Mouse (Mus musculus) liver, embryonic 14.5 days (tissue): ENCODE measurements around the gene Ficd.

Source experiments
- CTCF ChIP-seq: IDR thresholded peaks from 2 replicates; pipeline ENCODE4 v1.5.1; 2016; ENCODE audit warnings: antibody characterized with exemption, low read depth, control low read depth
- EP300 ChIP-seq: IDR thresholded peaks from 2 replicates; pipeline ENCODE4 v1.6.1; 2016; ENCODE audit warnings: antibody characterized with exemption, low read depth

- no peak for TF ChIP-seq CTCF
- no peak for TF ChIP-seq EP300
Measured at GRCm38 (mm10) chr5:113783581-113784001, 48.0 kb downstream of the Ficd start.
